Mouse (Mus musculus) midbrain, embryonic 12.5 days (tissue): Measurements from ENCODE around the gene Lca5. TPM values are rescaled to one million over a fixed set of nuclear protein-coding genes. Genes with fewer than 3 reads are reported as not detected.

Experiments
- ATAC-seq: fragments of 200-750 bp; cut with Nextera tagmentation; 2 replicates; pipeline ENCODE4 v1.8.0; 2017; ENCODE audit warnings: low read depth, moderate TSS enrichment, moderate library complexity; ENCODE audit not compliant: low FRiP score
- H3K27ac ChIP-seq: fragments of 300-500 bp; sonication (generic); replicated peaks from 2 replicates; pipeline ENCODE4 v1.5.1; 2016; ENCODE audit warnings: mild to moderate bottlenecking
- H3K27me3 ChIP-seq: fragments of 300-500 bp; sonication (generic); 2 replicates; pipeline ENCODE4 v1.6.1; 2016; ENCODE audit warnings: mild to moderate bottlenecking
- H3K36me3 ChIP-seq: fragments of 300-500 bp; sonication (generic); 2 replicates; pipeline ENCODE4 v1.6.1; 2016
- H3K4me1 ChIP-seq: fragments of 300-500 bp; sonication (generic); 2 replicates; pipeline ENCODE4 v1.6.1; 2016
- H3K4me2 ChIP-seq: fragments of 300-500 bp; sonication (generic); replicated peaks from 2 replicates; pipeline ENCODE4 v1.6.1; 2016; ENCODE audit warnings: mild to moderate bottlenecking, moderate library complexity
- H3K4me3 ChIP-seq: fragments of 300-500 bp; sonication (generic); 2 replicates; pipeline ENCODE4 v1.5.1; 2016; ENCODE audit warnings: mild to moderate bottlenecking
- H3K9ac ChIP-seq: fragments of 300-500 bp; sonication (generic); replicated peaks from 2 replicates; pipeline ENCODE4 v1.6.1; 2016; ENCODE audit warnings: mild to moderate bottlenecking, moderate library complexity
- H3K9me3 ChIP-seq: fragments of 300-500 bp; sonication (generic); 2 replicates; pipeline ENCODE4 v1.6.1; 2016; ENCODE audit warnings: mild to moderate bottlenecking
- WGBS: fragments of 180-500 bp; shearing (Covaris S2); methylation state at CpG from one replicate; pipeline ENCODE4 v1.1.7; 2016; 5-methylcytosine and 5-hydroxymethylcytosine counted together
- polyA plus RNA-seq: library from polyadenylated mRNA; unstranded; fragments of >200 nt; fragmentation: Nextera tagmentation; extraction: Ambion mirVana; gene quantifications from 2 replicates; pipeline ENCODE4 v1.2.1, GENCODE M21; 2016

The Lca5 gene
- 23.1 and 25.5 TPM in 2 replicates for polyA plus RNA-seq

DNA sequence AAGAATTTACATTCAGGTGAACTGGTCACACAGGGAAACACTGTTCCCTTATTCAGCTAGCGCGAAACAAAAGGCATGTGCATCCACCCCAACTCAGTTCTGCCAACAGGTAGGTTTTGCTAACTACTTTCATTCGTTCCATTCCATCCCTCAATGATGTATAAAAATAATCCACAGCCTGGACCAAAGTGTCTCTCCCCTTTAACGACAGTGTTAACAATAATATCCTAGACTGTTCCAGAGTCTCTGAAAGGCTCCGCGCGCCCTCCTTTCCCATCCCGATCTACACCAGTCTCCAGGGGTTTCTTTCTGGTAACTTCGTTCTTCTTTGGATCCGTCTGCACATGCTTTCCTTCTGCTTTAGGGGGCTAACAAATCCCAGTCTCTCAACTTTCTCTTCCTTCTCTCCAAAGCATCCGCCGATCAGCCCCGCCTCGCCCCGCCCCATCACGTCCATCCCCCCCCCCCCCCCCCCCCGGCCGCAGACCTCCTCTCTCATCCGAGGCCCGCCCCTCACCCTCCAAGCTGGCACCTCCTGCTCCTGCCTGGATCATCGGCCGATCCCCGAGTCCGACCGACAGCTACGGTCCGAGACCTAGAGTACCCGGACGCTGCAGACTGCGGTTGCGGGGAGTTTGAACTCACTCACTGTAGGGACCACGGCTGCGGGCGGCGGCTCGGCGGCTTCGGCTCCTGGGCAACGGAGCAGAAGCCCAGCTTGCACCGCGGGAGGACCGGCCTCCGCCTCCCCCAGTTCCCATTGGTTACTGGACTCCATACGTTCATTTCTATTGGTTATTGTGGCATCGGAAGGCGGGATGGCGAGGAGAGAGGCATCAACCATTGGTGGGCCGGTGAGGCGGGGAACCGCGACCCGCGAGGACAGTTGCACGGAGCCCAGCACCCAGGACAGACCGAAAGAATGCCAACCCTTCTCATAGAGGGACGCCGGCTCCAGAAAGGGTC, at the start of gene Lca5:
Gene Lca5 (minus strand): TSS at position 736 of the 966 bp plus-strand sequence.
- ATAC-seq, result peak; percentile 99
- Histone ChIP-seq H3K4me1 (peaks cover 12% of the 10 kb centered on the region), H3K9me3 (no peaks in the 10 kb centered on the region), H3K27ac (peak within 1 kb of the TSS; percentile 94), H3K4me3 (peak within 1 kb of the TSS; percentile 65), H3K9ac (peak within 1 kb of the TSS; percentile 52), H3K27me3 (no peaks in the 10 kb centered on the region), H3K4me2 (peak within 1 kb of the TSS; percentile 61), H3K36me3 (no peaks in the 10 kb centered on the region)
- 2% methylated on average over 51 of the region's 57 CpGs for WGBS

DNA sequence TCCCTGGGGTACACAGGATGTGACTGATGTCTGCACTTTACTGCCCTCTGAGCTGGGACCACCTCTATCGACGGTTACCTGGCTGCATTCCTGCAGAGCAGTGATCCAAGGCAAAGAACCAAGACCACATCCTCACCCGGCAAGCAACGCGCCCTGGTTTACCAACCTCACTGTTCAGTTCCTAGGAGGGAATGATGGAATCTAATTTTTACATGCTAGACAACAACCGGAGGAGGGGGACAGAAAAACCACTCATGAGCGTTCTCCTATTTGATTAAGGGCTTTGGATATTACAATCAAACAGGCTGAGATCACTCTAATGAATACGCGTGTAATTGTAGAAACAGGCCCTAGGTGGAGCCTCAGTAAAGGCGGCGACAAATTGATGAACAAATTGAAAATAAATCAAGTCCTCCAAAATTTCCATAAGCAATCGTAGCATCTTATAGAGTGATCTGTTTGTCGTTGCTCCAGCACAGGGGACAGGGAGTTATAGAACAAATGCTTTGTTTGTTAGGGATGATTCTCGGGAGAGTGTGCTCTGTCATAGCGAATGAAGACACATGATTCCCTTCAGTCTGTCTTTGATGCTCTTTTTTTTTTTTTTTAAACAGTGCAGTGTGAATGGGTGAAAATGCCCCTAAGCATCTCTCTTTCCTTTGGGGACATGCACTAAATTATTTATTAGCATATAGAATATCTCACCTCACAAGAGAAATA, 47.7 kb upstream of the Lca5 start:
- Histone ChIP-seq H3K36me3 (no peaks in the 10 kb centered on the region), H3K4me1 (0 out of 2 replicates have a peak, but pooled peaks cover 2% of the 10 kb centered on the region), H3K27ac (no peak overlapping the region), H3K9me3 (no peaks in the 10 kb centered on the region), H3K27me3 (no peaks in the 10 kb centered on the region), H3K4me3 (no peak overlapping the region), H3K4me2 (no peak overlapping the region), H3K9ac (no peak overlapping the region)
- 54% methylated on average over 15 of the region's 15 CpGs for WGBS
- peak; percentile 58 for ATAC-seq

GRCm38 (mm10) chr9:83487771-83488470, 47.0 kb upstream of the Lca5 start:
- Histone ChIP-seq H3K9me3 (no peaks in the 10 kb centered on the region), H3K36me3 (no peaks in the 10 kb centered on the region), H3K4me2 (no peak overlapping the region), H3K9ac (no peak overlapping the region), H3K27ac (no peak overlapping the region), H3K27me3 (no peaks in the 10 kb centered on the region), H3K4me3 (no peak overlapping the region), H3K4me1 (0 out of 2 replicates have a peak, but pooled peaks cover 2% of the 10 kb centered on the region)
- ATAC-seq, result no peak
- 57% methylated on average over 9 of the region's 9 CpGs for WGBS

GRCm38 (mm10) chr9:83485966-83486365, 45.0 kb upstream of the Lca5 start:
- no peak overlapping the region for H3K27ac ChIP-seq
- no peaks in the 10 kb centered on the region for H3K9me3 ChIP-seq
- no peaks in the 10 kb centered on the region for H3K27me3 ChIP-seq
- no peak overlapping the region for H3K4me3 ChIP-seq
- H3K9ac ChIP-seq, result no peak overlapping the region
- H3K4me1 ChIP-seq, result 0 out of 2 replicates have a peak, but pooled peaks cover 2% of the 10 kb centered on the region
- H3K4me2 ChIP-seq, result no peak overlapping the region
- WGBS, result 89% methylated on average over 3 of the region's 3 CpGs
- no peaks in the 10 kb centered on the region for H3K36me3 ChIP-seq
- no peak for ATAC-seq

- Histone ChIP-seq H3K36me3 (no peaks in the 10 kb centered on the region), H3K27ac (no peak overlapping the region), H3K4me3 (no peak overlapping the region), H3K9me3 (no peaks in the 10 kb centered on the region), H3K4me1 (0 out of 2 replicates have a peak, but pooled peaks cover 2% of the 10 kb centered on the region), H3K4me2 (no peak overlapping the region), H3K9ac (no peak overlapping the region), H3K27me3 (no peaks in the 10 kb centered on the region)
- 97% methylated on average over 1 of the region's 1 CpGs for WGBS
- ATAC-seq, result no peak
These were observed 44.4 kb upstream of the Lca5 start for GRCm38 (mm10) chr9:83485357-83485756.

DNA sequence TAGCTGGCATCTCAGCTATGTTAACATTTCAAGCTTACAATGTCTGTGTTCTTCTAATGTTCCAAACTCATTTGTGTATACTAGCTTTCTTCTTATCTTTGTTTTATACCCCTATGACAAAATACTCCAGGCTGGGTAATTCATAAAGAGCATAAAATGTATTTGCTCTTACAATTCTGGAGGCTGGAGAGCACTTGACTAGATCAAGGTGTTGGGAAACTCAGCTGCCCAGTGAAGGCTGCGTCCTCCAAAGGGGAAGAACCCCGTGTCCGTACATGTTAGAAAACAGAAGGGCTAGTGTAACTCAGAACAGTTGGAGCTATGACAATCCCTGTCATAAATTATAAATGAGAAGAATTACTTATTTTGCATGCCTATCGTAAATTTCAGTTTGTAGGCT, 42.5 kb upstream of the Lca5 start:
- Histone ChIP-seq H3K36me3 (no peaks in the 10 kb centered on the region), H3K9ac (no peak overlapping the region), H3K27me3 (no peaks in the 10 kb centered on the region), H3K4me1 (0 out of 2 replicates have a peak, but pooled peaks cover under 1% of the 10 kb centered on the region), H3K9me3 (no peaks in the 10 kb centered on the region), H3K4me2 (no peak overlapping the region), H3K27ac (no peak overlapping the region), H3K4me3 (no peak overlapping the region)
- no peak for ATAC-seq
- 93% methylated on average over 4 of the region's 4 CpGs for WGBS

DNA sequence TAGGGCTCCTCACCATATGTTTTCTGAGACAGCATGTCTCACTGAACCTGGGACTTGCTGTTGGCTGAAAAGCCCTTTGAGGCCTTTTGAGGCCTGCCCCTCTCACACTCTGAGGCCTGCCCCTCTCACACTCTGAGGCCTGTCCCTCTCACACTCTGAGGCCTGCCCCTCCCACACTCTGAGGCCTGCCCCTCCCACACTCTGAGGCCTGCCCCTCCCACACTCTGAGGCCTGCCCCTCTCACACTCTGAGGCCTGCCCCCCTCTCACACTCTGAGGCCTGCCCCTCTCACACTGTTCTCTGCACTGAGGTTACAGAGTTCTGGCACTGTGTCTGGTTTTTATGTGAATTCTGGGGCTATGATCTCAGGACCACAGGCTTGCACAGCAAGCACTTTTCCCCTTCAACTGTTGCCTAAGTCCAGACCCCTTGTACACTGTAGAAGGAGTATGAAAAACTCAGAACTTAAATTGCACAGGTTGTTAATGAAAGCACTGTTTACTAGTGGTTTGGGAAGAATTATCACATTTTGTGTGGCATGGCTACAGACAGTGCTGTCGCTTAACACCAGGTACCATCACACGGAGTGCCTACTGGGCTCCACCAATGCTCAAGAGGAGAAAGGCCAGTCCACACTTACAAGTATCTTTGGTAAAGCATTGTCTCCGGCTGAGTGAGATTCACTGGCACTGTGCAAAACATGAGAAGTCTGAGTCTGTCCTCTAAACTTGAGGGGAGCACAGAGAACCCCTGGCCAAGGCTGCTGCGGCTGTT, 41.4 kb upstream of the Lca5 start:
- Histone ChIP-seq H3K4me2 (no peak overlapping the region), H3K4me1 (no peaks in the 10 kb centered on the region), H3K9ac (no peak overlapping the region), H3K36me3 (no peaks in the 10 kb centered on the region), H3K9me3 (no peaks in the 10 kb centered on the region), H3K27ac (no peak overlapping the region), H3K27me3 (no peaks in the 10 kb centered on the region), H3K4me3 (no peak overlapping the region)
- peak; percentile 75; the same call in 1 of the 2 replicates for ATAC-seq
- 87% methylated on average over 4 of the region's 4 CpGs for WGBS

DNA sequence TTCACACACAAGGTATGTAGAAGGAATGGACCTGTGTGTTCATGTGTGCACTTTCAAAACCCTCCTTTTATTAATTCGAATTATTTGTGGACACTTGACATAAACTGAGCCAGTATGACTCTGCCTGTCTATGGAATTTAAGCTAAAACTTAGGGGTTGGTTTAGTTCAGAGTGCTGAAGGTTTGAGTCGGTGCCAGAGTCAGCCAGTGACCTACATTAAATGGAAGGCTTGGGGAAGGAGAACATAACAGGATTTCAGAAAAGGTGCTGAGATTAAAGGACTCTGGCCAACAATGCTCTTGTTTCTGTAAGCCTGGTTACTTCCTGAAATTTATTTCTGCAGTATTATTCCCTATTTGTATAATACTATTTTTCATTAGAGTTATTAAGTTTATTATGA, 28.9 kb upstream of the Lca5 start:
- Histone ChIP-seq H3K4me3 (no peak overlapping the region), H3K27me3 (no peaks in the 10 kb centered on the region), H3K9ac (no peak overlapping the region), H3K4me1 (no peaks in the 10 kb centered on the region), H3K36me3 (no peaks in the 10 kb centered on the region), H3K9me3 (no peaks in the 10 kb centered on the region), H3K27ac (no peak overlapping the region), H3K4me2 (no peak overlapping the region)
- no peak for ATAC-seq
- whole genome bisulfite sequencing, result 75% methylated on average over 2 of the region's 2 CpGs

DNA sequence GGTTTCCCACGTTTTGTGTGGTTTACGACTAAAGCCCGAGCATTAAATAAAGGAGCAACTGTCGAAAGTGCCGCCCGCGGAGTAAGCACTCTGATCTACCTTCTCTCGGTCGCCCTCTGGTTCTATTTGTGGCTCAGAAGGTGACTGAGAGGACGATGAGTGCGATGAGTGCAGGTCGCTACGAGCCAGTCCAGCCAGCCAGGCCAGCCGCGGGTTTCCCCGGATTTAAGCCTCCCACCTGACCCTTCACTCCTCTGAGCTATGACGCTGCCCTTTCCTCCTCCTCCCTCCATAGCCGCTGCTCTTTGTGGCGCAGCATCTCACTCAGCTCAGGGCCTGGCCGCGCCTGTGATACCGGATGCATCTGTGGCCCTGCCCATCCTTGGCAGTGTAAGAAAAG, 6.8 kb upstream of the Lca5 start:
- peak overlapping the region; percentile 42 for H3K4me3 ChIP-seq
- no peaks in the 10 kb centered on the region for H3K36me3 ChIP-seq
- peak overlapping the region; percentile 71 for H3K27ac ChIP-seq
- 3% methylated on average over 22 of the region's 22 CpGs for WGBS
- peak overlapping the region; percentile 60 for H3K4me2 ChIP-seq
- H3K9me3 ChIP-seq, result no peaks in the 10 kb centered on the region
- peak; percentile 87 for ATAC-seq
- H3K4me1 ChIP-seq, result peaks cover 5% of the 10 kb centered on the region
- peak overlapping the region; percentile 46 for H3K9ac ChIP-seq
- no peaks in the 10 kb centered on the region for H3K27me3 ChIP-seq

- Histone ChIP-seq H3K27me3 (no peaks in the 10 kb centered on the region), H3K4me3 (peak overlapping the region; percentile 42; the same call in 1 of the 2 replicates), H3K4me1 (peaks cover 5% of the 10 kb centered on the region), H3K4me2 (peak overlapping the region; percentile 60), H3K27ac (peak overlapping the region; percentile 71; the same call in 1 of the 2 replicates), H3K9ac (peak overlapping the region; percentile 46; the same call in 1 of the 2 replicates), H3K36me3 (no peaks in the 10 kb centered on the region), H3K9me3 (no peaks in the 10 kb centered on the region)
- WGBS, result 74% methylated on average over 9 of the region's 9 CpGs
- ATAC-seq, result 0 out of 2 replicates have a peak, but pooled peaks have one; percentile 32
These were observed 6.2 kb upstream of the Lca5 start for GRCm38 (mm10) chr9:83447176-83447575.

DNA sequence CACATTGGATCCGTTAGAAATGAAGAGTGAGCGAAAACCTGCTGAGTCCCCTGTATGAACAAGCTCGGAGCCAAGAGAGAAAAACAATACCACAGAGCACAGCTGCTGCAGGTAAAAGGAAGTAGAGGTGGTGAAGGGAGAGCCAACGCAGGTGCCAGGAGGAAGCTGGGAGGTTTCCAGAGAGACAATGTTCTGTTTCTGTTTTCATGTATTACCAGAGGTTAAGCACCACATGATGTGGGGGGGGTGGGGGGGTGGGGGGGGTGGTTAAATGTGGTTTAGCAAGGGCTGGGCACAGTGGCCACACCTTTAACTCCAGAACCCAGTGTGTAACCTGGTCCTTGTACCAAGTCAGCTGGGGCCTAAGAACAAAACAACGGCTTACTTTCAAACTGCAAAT, 3.3 kb downstream of the Lca5 start:
- Histone ChIP-seq H3K36me3 (no peaks in the 10 kb centered on the region), H3K9ac (no peak overlapping the region), H3K4me1 (peaks cover 12% of the 10 kb centered on the region), H3K27me3 (no peaks in the 10 kb centered on the region), H3K27ac (no peak overlapping the region), H3K9me3 (no peaks in the 10 kb centered on the region), H3K4me2 (no peak overlapping the region), H3K4me3 (no peak overlapping the region)
- ATAC-seq, result no peak
- 86% methylated on average over 5 of the region's 5 CpGs for WGBS
